Mouse (Mus musculus) c-Kit-positive CD71-negative TER-119-negative erythroid progenitor cells, embryonic 14.5 days (primary cell): ENCODE data around the gene Cgrrf1.
A peak's percentile ranks its signal among the peaks of the same experiment; 100 is the strongest.

ENCODE experiments used
- DNase-seq: peaks from one replicate; pipeline ENCODE4 v3.0.0-alpha.2; 2013; ENCODE audit warnings: low read depth

The Cgrrf1 gene

GRCm38 (mm10) chr14:46821873-46822716 lies 9.8 kb upstream of the Cgrrf1 start, which contains the start of gene Gmfb:
Gene Gmfb (minus strand): TSS chr14:46822242.
- DNase-seq, result peak; percentile 88

DNA sequence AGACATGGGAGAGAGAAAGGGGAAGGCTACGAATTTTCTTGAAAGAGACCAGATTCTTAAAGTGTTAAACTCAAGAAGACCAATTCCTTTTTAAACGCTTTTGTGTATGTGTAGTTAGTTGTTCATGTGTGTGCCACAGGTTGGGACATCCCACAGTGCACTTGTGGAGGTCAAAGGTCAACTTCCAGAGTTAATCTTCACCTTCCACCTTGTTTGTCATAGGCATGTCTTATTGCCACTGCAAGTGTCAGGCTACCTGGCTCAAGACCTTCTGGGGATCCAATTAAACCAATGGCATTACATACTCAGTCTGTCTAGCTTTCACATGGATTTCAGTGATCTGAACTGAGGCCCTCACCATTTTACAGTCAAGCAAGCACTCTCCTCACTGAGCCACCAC lies 7.9 kb upstream of the Cgrrf1 start:
- DNase-seq, result no peak

- no peak for DNase-seq
Measured at GRCm38 (mm10) chr14:46827430-46827829, 4.5 kb upstream of the Cgrrf1 start.

- no peak for DNase-seq
Measured at GRCm38 (mm10) chr14:46831295-46831694, 630 bp upstream of the Cgrrf1 start.

DNA sequence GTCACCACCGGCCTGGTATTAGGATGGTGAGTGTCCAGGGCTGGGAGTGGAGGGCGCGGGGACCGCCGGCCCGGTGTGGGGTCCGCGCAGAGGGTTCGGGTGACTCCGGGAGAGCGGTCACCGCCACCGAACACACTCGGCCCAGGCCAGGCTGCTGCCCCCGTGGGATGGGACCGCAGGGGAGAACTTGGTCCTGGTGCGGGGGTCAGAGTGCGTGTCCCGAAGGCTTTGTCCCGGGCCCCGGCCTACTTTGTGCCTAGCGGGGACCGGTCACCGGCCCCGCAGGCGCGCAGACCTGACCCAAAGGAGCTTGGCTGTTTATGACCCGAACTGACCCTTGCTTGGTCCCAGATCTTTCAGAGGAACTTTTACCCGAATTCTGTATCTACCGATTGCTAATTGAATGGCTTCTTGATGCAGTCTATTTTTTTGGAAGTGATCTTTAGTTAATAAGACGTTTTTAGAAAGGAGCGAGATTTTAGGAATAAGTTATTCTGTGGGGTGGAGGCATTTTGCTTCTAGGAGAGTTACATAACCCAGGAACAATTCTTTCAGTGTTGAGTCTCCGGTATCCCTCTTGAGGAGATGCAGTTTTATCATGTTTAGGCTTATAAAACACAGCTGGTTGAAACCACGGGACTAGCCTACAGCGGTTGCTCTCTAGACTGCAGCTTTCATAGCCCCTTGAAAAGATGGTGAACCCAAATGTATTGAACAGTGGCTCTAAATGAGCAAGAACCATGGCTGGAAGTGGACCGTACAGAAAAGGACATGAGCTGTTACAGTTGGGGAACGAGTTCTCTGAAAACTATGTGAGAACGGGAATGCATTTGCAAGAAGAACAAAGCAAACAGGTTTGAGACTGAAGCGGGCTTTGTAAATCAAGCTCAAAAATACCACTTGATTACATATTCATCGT lies 688 bp downstream of the Cgrrf1 start:
- no peak for DNase-seq

- no peak for DNase-seq
Measured at GRCm38 (mm10) chr14:46839326-46839725, 7.4 kb downstream of the Cgrrf1 start.

DNA sequence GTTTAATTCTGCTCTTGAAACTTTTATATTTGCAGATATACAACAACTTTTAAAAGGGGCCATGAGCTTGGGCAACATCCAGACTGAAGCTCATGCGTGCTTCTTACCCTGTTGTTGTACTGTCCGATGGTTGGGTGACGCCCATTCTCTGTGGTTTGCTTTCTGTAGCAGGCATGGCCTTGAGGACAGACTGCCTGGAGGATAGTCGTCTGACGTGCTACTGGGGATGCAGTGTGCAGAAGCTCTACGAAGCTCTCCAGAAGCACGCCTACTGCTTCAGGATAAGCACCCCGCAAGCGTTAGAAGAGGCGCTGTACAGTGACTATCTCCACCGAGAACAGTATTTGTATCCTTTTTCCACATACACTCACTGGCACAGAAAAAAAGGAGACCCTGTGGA lies 13.8 kb downstream of the Cgrrf1 start:
- no peak for DNase-seq

GRCm38 (mm10) chr14:46848063-46848590 lies 16.2 kb downstream of the Cgrrf1 start:
- no peak for DNase-seq

DNA sequence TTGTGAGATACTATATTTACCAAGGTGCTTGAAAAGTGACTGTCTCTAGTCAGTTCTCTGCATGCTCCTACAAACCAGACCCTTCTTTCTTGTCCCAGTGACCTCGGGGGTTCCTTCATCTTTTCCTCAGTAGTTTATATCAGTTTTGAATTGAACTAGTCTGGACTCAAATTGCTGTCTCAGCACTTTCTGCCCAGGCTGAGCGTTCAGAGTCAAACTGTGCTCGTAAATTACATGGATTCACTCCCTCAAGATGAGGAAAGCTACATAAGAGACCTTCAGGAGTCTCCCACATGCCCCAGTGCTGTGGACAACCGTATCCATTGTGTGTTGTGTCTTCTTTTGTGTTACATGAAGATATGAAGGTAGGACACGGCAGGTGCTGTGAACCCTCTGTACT lies 16.8 kb downstream of the Cgrrf1 start:
- no peak for DNase-seq

DNA sequence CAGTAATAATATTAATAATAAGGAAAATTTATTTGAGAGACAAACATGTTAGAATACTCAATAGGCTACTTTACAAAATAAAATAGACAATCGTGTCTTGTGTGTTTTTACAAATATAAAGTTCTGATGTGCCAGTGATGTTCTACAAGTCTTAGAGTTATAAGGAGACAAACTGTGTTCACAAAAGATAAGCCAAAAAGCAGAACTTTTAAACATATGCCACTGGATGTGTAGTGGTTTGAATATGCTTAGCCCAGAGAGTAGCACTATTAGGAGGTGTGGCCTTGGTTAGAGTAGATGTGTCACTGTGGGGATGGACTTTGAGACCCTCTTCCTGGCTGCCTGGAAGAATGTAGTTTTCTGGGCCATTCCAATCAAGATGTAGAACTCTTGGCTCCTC lies 17.8 kb downstream of the Cgrrf1 start:
- DNase-seq, result no peak

- DNase-seq, result no peak
Measured at GRCm38 (mm10) chr14:46853677-46854076, 21.8 kb downstream of the Cgrrf1 start.

GRCm38 (mm10) chr14:46862922-46863321 lies 31.0 kb downstream of the Cgrrf1 start:
- DNase-seq, result no peak

- DNase-seq, result peak; percentile 50
Measured at GRCm38 (mm10) chr14:46880935-46881334, 49.0 kb downstream of the Cgrrf1 start.

- no peak for DNase-seq
Measured at GRCm38 (mm10) chr14:46881581-46882430, 49.9 kb downstream of the Cgrrf1 start.

DNA sequence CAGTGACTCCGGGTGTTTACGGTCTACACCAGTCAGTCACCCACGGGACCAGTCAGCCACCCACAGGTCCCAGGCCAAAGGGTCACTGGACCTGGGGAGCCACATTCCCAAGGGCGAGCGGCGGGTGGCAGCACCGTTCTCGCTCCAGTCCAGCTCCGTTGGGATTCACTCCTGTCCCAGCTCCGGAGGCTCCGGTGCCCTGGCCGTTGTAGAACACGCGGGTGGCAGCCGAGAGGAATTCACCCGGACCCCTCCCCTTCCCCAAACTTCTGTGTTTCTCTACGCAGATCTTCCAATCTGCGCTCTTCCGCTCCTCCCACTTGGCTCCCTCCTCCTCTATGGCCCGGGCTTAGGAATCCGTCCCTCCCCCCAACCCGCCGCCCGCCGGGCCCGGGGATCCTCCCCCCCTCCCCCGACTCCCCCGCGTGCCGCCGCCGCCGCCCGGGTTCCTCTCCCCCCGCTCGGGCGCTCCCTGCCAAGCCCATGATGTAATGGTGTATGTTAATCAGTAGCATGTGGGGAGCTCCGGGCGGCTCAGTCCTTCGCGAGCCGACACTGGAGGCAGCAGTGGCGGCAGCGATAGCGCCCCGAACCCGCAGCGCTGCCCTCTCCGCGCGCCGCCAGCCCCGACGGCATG lies 50.6 kb downstream of the Cgrrf1 start, which contains the start of gene Samd4:
Gene Samd4 (plus strand): TSS at position 424 of the 637 bp plus-strand sequence.
- no peak for DNase-seq

- DNase-seq, result no peak
Measured at GRCm38 (mm10) chr14:46883068-46883870, 51.3 kb downstream of the Cgrrf1 start.

- DNase-seq, result no peak
Measured at GRCm38 (mm10) chr14:46883871-46884441, 52.0 kb downstream of the Cgrrf1 start.

DNA sequence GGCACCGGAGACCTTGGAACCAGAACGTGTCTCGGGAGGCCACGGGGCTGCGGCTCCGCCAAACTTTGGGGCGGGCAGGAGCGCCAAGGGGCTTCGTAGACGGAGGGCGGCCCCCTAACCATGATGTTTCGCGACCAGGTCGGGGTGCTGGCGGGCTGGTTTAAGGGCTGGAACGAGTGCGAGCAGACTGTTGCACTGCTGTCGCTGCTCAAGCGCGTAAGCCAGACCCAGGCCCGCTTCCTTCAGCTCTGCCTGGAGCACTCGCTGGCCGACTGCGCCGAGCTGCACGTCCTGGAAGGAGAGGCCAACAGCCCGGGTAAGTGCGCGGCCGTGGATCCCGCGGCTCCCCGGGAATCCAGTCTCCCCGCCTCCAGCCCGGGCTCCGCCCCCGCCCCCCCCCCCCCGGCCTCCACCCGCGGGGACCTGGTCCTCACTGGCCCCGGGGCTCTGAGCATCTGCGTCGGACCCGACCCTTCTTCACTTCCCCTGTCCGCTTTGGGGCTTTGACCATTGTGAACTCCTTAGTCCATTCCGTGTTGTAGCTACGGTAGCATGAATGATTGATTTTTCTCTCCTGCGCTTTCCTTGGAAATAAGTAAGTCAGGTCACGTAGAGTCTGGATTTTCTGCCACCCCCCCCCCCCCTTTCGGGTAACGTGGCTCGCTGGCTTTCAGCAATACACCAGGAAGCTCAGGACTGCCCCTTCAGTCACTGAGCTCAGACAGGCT lies 52.9 kb downstream of the Cgrrf1 start:
- no peak for DNase-seq

DNA sequence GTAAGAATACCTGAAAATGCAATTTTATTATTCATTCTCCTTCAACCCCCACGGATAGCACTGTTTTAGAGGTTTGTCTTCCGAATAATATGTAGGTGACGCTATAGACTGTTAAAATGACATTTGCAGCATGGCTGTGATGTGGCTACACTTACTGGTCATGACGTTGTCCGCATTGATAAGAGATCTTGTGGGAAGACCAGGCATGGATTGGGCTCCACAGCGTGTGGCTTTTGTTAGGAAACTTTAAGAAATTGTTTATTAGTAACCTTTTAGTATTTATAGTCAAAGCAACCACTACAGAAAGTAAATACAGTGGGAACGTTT lies 53.5 kb downstream of the Cgrrf1 start:
- no peak for DNase-seq
